Mouse (Mus musculus) macrophage (primary cell): Measurements from ENCODE around the gene Aup1. TPM values are rescaled to one million over a fixed set of nuclear protein-coding genes. Genes with fewer than 3 reads are reported as not detected.

Source experiments
- H3K27ac ChIP-seq: fragments of 350-480 bp; formaldehyde crosslinking; 2 replicates; pipeline ENCODE4 v1.9.0; 2021
- H3K36me3 ChIP-seq: fragments of 350-480 bp; formaldehyde crosslinking; 2 replicates; pipeline ENCODE4 v1.9.0; 2021; ENCODE audit errors: inconsistent target
- H3K4me3 ChIP-seq: fragments of 350-480 bp; formaldehyde crosslinking; 2 replicates; pipeline ENCODE4 v1.9.0; 2021; ENCODE audit errors: inconsistent target
- H3K79me2 ChIP-seq: fragments of 350-480 bp; formaldehyde crosslinking; 2 replicates; pipeline ENCODE4 v1.9.0; 2021; ENCODE audit errors: inconsistent target
- WGBS: methylation state at CpG from one replicate; pipeline ENCODE4 v1.1.7; 2026; ENCODE audit warnings: inconsistent platforms; ENCODE audit not compliant: missing documents; 5-methylcytosine and 5-hydroxymethylcytosine counted together
- polyA plus RNA-seq: library from polyadenylated mRNA; stranded (reverse); fragments of 250-400 nt; gene quantifications from 3 replicates; pipeline ENCODE4 v1.2.4, GENCODE M21; 2018; ENCODE audit warnings: inconsistent platforms

The Aup1 gene
- polyA plus RNA-seq, 1 experiment from 2014 or later, result 272 TPM

- no peak overlapping the region for H3K27ac ChIP-seq
- no peaks in the 10 kb centered on the region for H3K79me2 ChIP-seq
- no peaks in the 10 kb centered on the region for H3K36me3 ChIP-seq
- no peak overlapping the region for H3K4me3 ChIP-seq
- WGBS, result 6% methylated on average over 67 of the region's 69 CpGs
These were observed 15.3 kb downstream of the Aup1 start for GRCm38 (mm10) chr6:83069488-83070246.

- no peak within 1 kb of the TSS for H3K4me3 ChIP-seq
- H3K36me3 ChIP-seq, result no peaks in the 10 kb centered on the region
- no peak within 1 kb of the TSS for H3K27ac ChIP-seq
- 4% methylated on average over 10 of the region's 10 CpGs for WGBS
- no peaks in the 10 kb centered on the region for H3K79me2 ChIP-seq
These were observed 15.8 kb downstream of the Aup1 start, which contains the start of gene Tlx2 for GRCm38 (mm10) chr6:83070247-83070310. Gene Tlx2 (minus strand): TSS chr6:83070293.

GRCm38 (mm10) chr6:83070311-83071219 lies 16.2 kb downstream of the Aup1 start:
- Histone ChIP-seq H3K27ac (no peak overlapping the region), H3K79me2 (no peaks in the 10 kb centered on the region), H3K4me3 (no peak overlapping the region), H3K36me3 (no peaks in the 10 kb centered on the region)
- WGBS, result 4% methylated on average over 57 of the region's 58 CpGs

GRCm38 (mm10) chr6:83071220-83071619 lies 16.9 kb downstream of the Aup1 start:
- no peak overlapping the region for H3K27ac ChIP-seq
- 9% methylated on average over 21 of the region's 24 CpGs for WGBS
- H3K4me3 ChIP-seq, result no peak overlapping the region

GRCm38 (mm10) chr6:83074979-83075378 lies 20.7 kb downstream of the Aup1 start:
- H3K79me2 ChIP-seq, result peaks cover 8% of the 10 kb centered on the region; the same call in 1 of the 2 replicates
- 26% methylated on average over 2 of the region's 2 CpGs for WGBS
- no peak overlapping the region for H3K27ac ChIP-seq
- no peak overlapping the region for H3K4me3 ChIP-seq
- H3K36me3 ChIP-seq, result 0 out of 2 replicates have a peak, but pooled peaks cover 3% of the 10 kb centered on the region

More at GRCm38 (mm10) chr6:83071220-83071619, 16.9 kb downstream of the Aup1 start:
- Histone ChIP-seq H3K36me3 (no peaks in the 10 kb centered on the region), H3K79me2 (no peaks in the 10 kb centered on the region)

GRCm38 (mm10) chr6:83077630-83078323 lies 23.5 kb downstream of the Aup1 start, which contains the start of gene Pcgf1:
Gene Pcgf1 (plus strand): TSS chr6:83077869.
- H3K79me2 ChIP-seq, result peaks cover 8% of the 10 kb centered on the region; the same call in 1 of the 2 replicates
- H3K27ac ChIP-seq, result peak within 1 kb of the TSS; percentile 68
- 2% methylated on average over 52 of the region's 54 CpGs for WGBS
- H3K4me3 ChIP-seq, result peak within 1 kb of the TSS; percentile 58
- peaks cover 18% of the 10 kb centered on the region; the same call in 1 of the 2 replicates for H3K36me3 ChIP-seq

GRCm38 (mm10) chr6:83078324-83078858 lies 24.1 kb downstream of the Aup1 start:
- H3K36me3 ChIP-seq, result peaks cover 18% of the 10 kb centered on the region; the same call in 1 of the 2 replicates
- peaks cover 8% of the 10 kb centered on the region; the same call in 1 of the 2 replicates for H3K79me2 ChIP-seq
- under 1% methylated on average over 46 of the region's 46 CpGs for WGBS
- H3K27ac ChIP-seq, result peak overlapping the region; percentile 68
- H3K4me3 ChIP-seq, result peak overlapping the region; percentile 58

GRCm38 (mm10) chr6:83080210-83080609 lies 25.9 kb downstream of the Aup1 start:
- Histone ChIP-seq H3K79me2 (peaks cover 8% of the 10 kb centered on the region; the same call in 1 of the 2 replicates), H3K27ac (no peak overlapping the region), H3K36me3 (peaks cover 18% of the 10 kb centered on the region; the same call in 1 of the 2 replicates), H3K4me3 (no peak overlapping the region)
- 98% methylated on average over 5 of the region's 5 CpGs for WGBS

- Histone ChIP-seq H3K27ac (no peak overlapping the region), H3K79me2 (peaks cover 8% of the 10 kb centered on the region; the same call in 1 of the 2 replicates), H3K36me3 (peaks cover 18% of the 10 kb centered on the region; the same call in 1 of the 2 replicates), H3K4me3 (no peak overlapping the region)
- 85% methylated on average over 5 of the region's 5 CpGs for WGBS
These were observed 29.2 kb downstream of the Aup1 start for GRCm38 (mm10) chr6:83083497-83083896.

GRCm38 (mm10) chr6:83084477-83084876 lies 30.2 kb downstream of the Aup1 start:
- 50% methylated on average over 6 of the region's 6 CpGs for WGBS
- H3K79me2 ChIP-seq, result no peaks in the 10 kb centered on the region
- peaks cover 18% of the 10 kb centered on the region; the same call in 1 of the 2 replicates for H3K36me3 ChIP-seq
- H3K4me3 ChIP-seq, result no peak overlapping the region
- no peak overlapping the region for H3K27ac ChIP-seq

- WGBS, result 13% methylated on average over 35 of the region's 42 CpGs
- no peak within 1 kb of the TSS; the same call in 1 of the 2 replicates for H3K4me3 ChIP-seq
These were observed 32.1 kb downstream of the Aup1 start, which contains the start of gene Lbx2 for GRCm38 (mm10) chr6:83086121-83087035. Gene Lbx2 (plus strand): TSS chr6:83086367.

GRCm38 (mm10) chr6:83087205-83087925 lies 33.0 kb downstream of the Aup1 start:
- WGBS, result 28% methylated on average over 47 of the region's 47 CpGs
- no peak overlapping the region for H3K27ac ChIP-seq
- H3K36me3 ChIP-seq, result no peaks in the 10 kb centered on the region
- no peaks in the 10 kb centered on the region for H3K79me2 ChIP-seq
- H3K4me3 ChIP-seq, result no peak overlapping the region

More at GRCm38 (mm10) chr6:83086121-83087035, 32.1 kb downstream of the Aup1 start, which contains the start of gene Lbx2:
- no peak within 1 kb of the TSS for H3K27ac ChIP-seq
- H3K79me2 ChIP-seq, result no peaks in the 10 kb centered on the region
- peaks cover 5% of the 10 kb centered on the region; the same call in 1 of the 2 replicates for H3K36me3 ChIP-seq

GRCm38 (mm10) chr6:83087926-83088260 lies 33.6 kb downstream of the Aup1 start:
- Histone ChIP-seq H3K79me2 (no peaks in the 10 kb centered on the region), H3K27ac (no peak overlapping the region), H3K36me3 (no peaks in the 10 kb centered on the region), H3K4me3 (no peak overlapping the region)
- 65% methylated on average over 9 of the region's 9 CpGs for WGBS
